Mouse (Mus musculus) liver, adult 2 months (tissue): Measurements from ENCODE around the gene Hsf2bp. TPM values are rescaled to one million over a fixed set of nuclear protein-coding genes. Genes with fewer than 3 reads are reported as not detected.

Source experiments
- DNase-seq: peaks from one replicate; pipeline ENCODE4 v3.0.0-alpha.2; 2011; ENCODE audit warnings: low read depth, low spot score; ENCODE audit errors: extremely low read depth
- H3K27ac ChIP-seq: fragments of 200-500 bp; replicated peaks from 2 replicates; pipeline ENCODE4 v1.5.1; 2012; ENCODE audit warnings: low read depth, mild to moderate bottlenecking, control low read depth, inconsistent platforms, low read length; ENCODE audit not compliant: insufficient read depth
- H3K27me3 ChIP-seq: fragments of 200-500 bp; 2 replicates; pipeline ENCODE4 v1.6.1; 2012; ENCODE audit warnings: mild to moderate bottlenecking, moderate library complexity, low read length, inconsistent platforms; ENCODE audit not compliant: control insufficient read depth, insufficient read depth
- H3K36me3 ChIP-seq: fragments of 200-500 bp; 2 replicates; pipeline ENCODE4 v1.6.1; 2012; ENCODE audit warnings: low read length, inconsistent platforms; ENCODE audit not compliant: control insufficient read depth, insufficient read depth
- H3K4me1 ChIP-seq: fragments of 200-500 bp; 2 replicates; pipeline ENCODE4 v1.6.1; 2011; ENCODE audit warnings: low read length; ENCODE audit not compliant: control insufficient read depth, insufficient read depth
- H3K4me3 ChIP-seq: fragments of 200-500 bp; 2 replicates; pipeline ENCODE4 v1.5.1; 2011; ENCODE audit warnings: low read depth, mild to moderate bottlenecking, control low read depth, low read length, moderate library complexity; ENCODE audit not compliant: insufficient read depth
- H3K79me2 ChIP-seq: fragments of 200-500 bp; 2 replicates; pipeline ENCODE4 v1.6.1; 2012; ENCODE audit warnings: inconsistent platforms, mild to moderate bottlenecking, low read length, moderate library complexity; ENCODE audit not compliant: control insufficient read depth, insufficient read depth
- H3K9ac ChIP-seq: fragments of 200-500 bp; 2 replicates; pipeline ENCODE4 v1.6.1; 2012; ENCODE audit warnings: low read depth, mild to moderate bottlenecking, control low read depth, inconsistent platforms, low read length
- CTCF ChIP-seq: fragments of 200-500 bp; IDR thresholded peaks from 2 replicates; pipeline ENCODE4 v1.5.1; 2011; ENCODE audit warnings: low read depth, low read length, control low read depth
- POLR2A ChIP-seq: fragments of 200-500 bp; IDR thresholded peaks from 2 replicates; pipeline ENCODE4 v1.6.1; 2011; ENCODE audit warnings: low read length, control low read depth; ENCODE audit not compliant: insufficient read depth; ENCODE audit errors: extremely low read depth
- WGBS: fragments of 180-500 bp; shearing (Covaris S2); methylation state at CpG from one replicate; pipeline ENCODE4 v1.1.7; 2018; 5-methylcytosine and 5-hydroxymethylcytosine counted together
- polyA plus RNA-seq: library from polyadenylated mRNA; depleted of rRNA; stranded (reverse); fragments of >200 nt; gene quantifications from 2 replicates; pipeline ENCODE4 v1.2.3, GENCODE M21; 2012
- total RNA-seq: library from RNA; depleted of rRNA; stranded (reverse); fragments of >200 nt; gene quantifications from 2 replicates; pipeline ENCODE4 v1.2.3, GENCODE M21; 2014

Gene Hsf2bp
- total and polyA plus RNA-seq, 2 experiments = 0.18 to 0.46 TPM

- peak; percentile 56 for DNase-seq
- Histone ChIP-seq H3K4me3 (no peak overlapping the region), H3K27me3 (no peaks in the 10 kb centered on the region), H3K79me2 (no peaks in the 10 kb centered on the region), H3K36me3 (no peaks in the 10 kb centered on the region), H3K9ac (no peak overlapping the region), H3K4me1 (no peaks in the 10 kb centered on the region), H3K27ac (no peak overlapping the region)
- 39% methylated on average over 3 of the region's 3 CpGs for WGBS
- TF ChIP-seq POLR2A = no peak
- TF ChIP-seq CTCF = no peak
Measured at GRCm38 (mm10) chr17:32027666-32028065, 8.5 kb downstream of the Hsf2bp start.

GRCm38 (mm10) chr17:32025386-32025785 lies 10.8 kb downstream of the Hsf2bp start:
- DNase-seq = peak; percentile 48

DNA sequence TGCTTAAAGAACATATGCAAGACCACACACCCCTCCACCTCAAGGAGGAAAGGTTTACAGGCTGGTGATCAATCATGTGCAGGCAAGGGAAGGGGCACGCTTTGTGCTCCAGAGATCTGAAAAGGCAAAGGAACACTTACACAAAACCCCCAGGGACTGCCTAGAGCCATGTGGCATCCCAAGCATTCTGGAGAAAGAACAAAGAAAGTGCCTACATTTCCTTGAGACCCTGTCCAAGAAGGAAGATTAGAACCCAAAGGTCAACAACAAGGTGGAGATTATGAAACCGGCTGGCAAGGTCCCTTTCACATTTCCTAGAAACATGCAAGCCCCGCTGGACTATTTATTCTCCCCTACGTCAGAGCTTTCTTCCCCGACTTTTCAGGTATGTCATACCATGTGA lies 11.5 kb downstream of the Hsf2bp start:
- peaks cover 7% of the 10 kb centered on the region; the same call in 1 of the 2 replicates for H3K4me1 ChIP-seq
- no peaks in the 10 kb centered on the region for H3K79me2 ChIP-seq
- WGBS = 54% methylated on average over 5 of the region's 5 CpGs
- DNase-seq = no peak
- H3K27me3 ChIP-seq = no peaks in the 10 kb centered on the region
- no peak overlapping the region for H3K9ac ChIP-seq
- H3K4me3 ChIP-seq = no peak overlapping the region
- no peak for TF ChIP-seq CTCF
- H3K36me3 ChIP-seq = no peaks in the 10 kb centered on the region
- H3K27ac ChIP-seq = no peak overlapping the region

More at GRCm38 (mm10) chr17:32025386-32025785, 10.8 kb downstream of the Hsf2bp start:
- Histone ChIP-seq H3K4me1 (peaks cover 7% of the 10 kb centered on the region; the same call in 1 of the 2 replicates), H3K27me3 (no peaks in the 10 kb centered on the region), H3K79me2 (no peaks in the 10 kb centered on the region), H3K36me3 (no peaks in the 10 kb centered on the region), H3K27ac (no peak overlapping the region), H3K9ac (no peak overlapping the region), H3K4me3 (no peak overlapping the region)
- WGBS = 20% methylated on average over 2 of the region's 2 CpGs
- TF ChIP-seq POLR2A (no peak), CTCF (peak; percentile 90)

DNA sequence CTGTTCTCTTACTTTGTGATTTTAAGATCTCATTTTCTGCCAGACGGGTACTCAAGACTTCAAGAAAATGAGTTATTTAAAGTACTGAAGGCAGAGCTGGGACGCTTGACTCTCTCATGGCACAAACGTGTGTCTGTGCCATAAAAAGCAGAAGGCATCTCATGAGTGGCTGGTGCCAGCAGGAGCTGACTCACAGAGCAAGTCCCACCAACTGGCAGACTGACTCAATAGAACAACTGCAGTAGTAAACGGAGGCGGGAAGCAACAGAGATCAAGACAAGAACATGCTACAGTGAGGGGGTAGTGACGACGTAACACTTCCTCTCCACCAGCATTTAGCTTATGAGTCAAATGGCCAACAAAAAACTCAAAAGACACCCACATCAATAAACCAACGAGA lies 13.1 kb downstream of the Hsf2bp start:
- H3K36me3 ChIP-seq = no peaks in the 10 kb centered on the region
- H3K27ac ChIP-seq = no peak overlapping the region
- H3K27me3 ChIP-seq = no peaks in the 10 kb centered on the region
- DNase-seq = no peak
- peaks cover 7% of the 10 kb centered on the region; the same call in 1 of the 2 replicates for H3K4me1 ChIP-seq
- H3K9ac ChIP-seq = no peak overlapping the region
- H3K4me3 ChIP-seq = no peak overlapping the region
- TF ChIP-seq CTCF (no peak), POLR2A (no peak)
- WGBS = 87% methylated on average over 8 of the region's 8 CpGs
- no peaks in the 10 kb centered on the region for H3K79me2 ChIP-seq

DNA sequence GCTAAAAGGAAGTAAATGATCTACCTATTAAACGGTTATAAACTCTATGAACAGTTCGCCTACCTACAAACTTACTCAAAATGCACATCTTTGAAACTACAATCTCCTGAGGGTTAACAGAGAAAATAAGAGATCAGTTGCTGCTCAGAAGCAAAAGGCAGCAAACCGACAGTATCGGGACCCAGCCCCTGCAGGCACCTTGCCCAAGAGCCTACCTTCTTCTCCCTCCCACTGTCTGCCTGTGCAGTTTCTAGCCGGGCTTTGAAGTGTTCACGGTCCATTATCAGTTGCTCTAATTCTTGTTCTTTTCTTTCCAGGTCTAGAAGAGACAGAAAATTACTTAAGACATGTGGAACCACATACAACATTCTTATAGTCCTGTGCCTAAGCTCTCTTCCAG lies 13.6 kb downstream of the Hsf2bp start:
- Histone ChIP-seq H3K27ac (no peak overlapping the region), H3K4me1 (peaks cover 7% of the 10 kb centered on the region; the same call in 1 of the 2 replicates), H3K27me3 (no peaks in the 10 kb centered on the region), H3K36me3 (no peaks in the 10 kb centered on the region), H3K4me3 (no peak overlapping the region), H3K79me2 (no peaks in the 10 kb centered on the region), H3K9ac (no peak overlapping the region)
- DNase-seq = no peak
- TF ChIP-seq POLR2A (no peak), CTCF (no peak)
- WGBS = 81% methylated on average over 6 of the region's 6 CpGs

DNA sequence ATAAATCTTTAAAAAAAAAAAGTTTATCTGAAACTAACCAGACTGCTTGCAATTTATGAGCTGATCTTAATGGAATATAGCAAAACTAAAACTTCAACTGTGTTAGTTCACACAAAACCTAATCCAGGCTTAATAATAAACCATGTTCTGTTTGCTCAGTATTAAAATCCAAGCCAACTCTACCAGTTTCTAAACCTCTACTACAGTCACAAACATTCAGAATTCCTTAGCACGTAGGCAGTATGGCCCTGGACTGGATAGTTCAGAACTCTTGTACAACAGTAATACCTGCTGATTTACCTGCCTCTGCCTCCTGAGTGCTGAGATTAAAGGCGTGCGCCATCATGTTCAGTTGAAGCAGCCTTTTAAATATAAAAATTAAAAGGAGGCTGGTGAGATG lies 14.2 kb downstream of the Hsf2bp start:
- peak; percentile 74 for DNase-seq
- Histone ChIP-seq H3K4me1 (peaks cover 7% of the 10 kb centered on the region; the same call in 1 of the 2 replicates), H3K4me3 (no peak overlapping the region), H3K79me2 (no peaks in the 10 kb centered on the region), H3K27ac (no peak overlapping the region), H3K27me3 (no peaks in the 10 kb centered on the region), H3K9ac (no peak overlapping the region), H3K36me3 (no peaks in the 10 kb centered on the region)
- 70% methylated on average over 3 of the region's 3 CpGs for WGBS
- TF ChIP-seq CTCF = no peak
- no peak for TF ChIP-seq POLR2A
